ENCODE assay signal across 8 mouse cellular contexts in the genomic region with DNA sequence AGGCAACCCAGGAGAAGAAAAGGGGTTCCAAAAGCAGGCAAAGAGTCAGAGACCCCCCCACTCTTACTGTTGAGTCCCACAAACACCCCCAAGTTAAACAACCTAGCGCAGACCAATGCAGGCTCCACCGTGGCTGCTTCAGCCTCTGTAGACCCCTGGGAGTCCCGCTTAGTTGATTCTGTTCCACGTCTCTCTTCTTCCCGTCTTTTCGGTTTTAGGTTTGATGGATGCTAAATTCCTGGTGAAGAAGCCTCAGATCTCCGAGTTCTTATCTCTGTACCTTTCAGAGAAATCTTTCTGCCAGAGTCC. TPM values are rescaled to one million over a fixed set of nuclear protein-coding genes. Genes with fewer than 3 reads are reported as not detected.
DNase-seq lines count a peak whose midpoint lies in the region; ATAC-seq and TF ChIP-seq lines count a peak whose summit lies in the region.

No protein-coding gene starts in this region.

- ATAC-seq in embryonic facial prominence, embryonic 13.5 days (ENCODE audit: insufficient number of reproducible peaks, insufficient read depth, low FRiP score, low TSS enrichment, low read depth), result no peak
- no peak for ATAC-seq in intestine, postnatal 0 days
- 0 out of 2 replicates have a peak, but pooled peaks have one; percentile 6 for ATAC-seq in neural tube, embryonic 13.5 days (ENCODE audit: low read depth)

- intact Hi-C loops in left cerebral cortex, adult 2 months (cut with DNase I), result no loop called here
- intact Hi-C loops in left cerebral cortex, postnatal 10 days (cut with DNase I), result loop anchor here (5.0 kb wide), 1 partner anchor 50 kb away; no protein-coding TSS in a partner anchor

- no peak for TF ChIP-seq CTCF in left cerebral cortex, adult 2 months (IDR thresholded peaks at IDR 0.05)
- no peak for TF ChIP-seq CTCF in intestine, postnatal 0 days (IDR thresholded peaks at IDR 0.05; ENCODE audit: low read depth)

- H3K4me2 ChIP-seq in embryonic facial prominence, embryonic 13.5 days, result peak overlapping the region; percentile 71
- peak overlapping the region; percentile 68 for H3K4me2 ChIP-seq in intestine, postnatal 0 days (replicated peaks; ENCODE audit: low read depth)
- peak overlapping the region; percentile 55 for H3K4me2 ChIP-seq in neural tube, embryonic 13.5 days

- H3K36me3 ChIP-seq in embryonic facial prominence, embryonic 13.5 days, result no peaks in the 10 kb centered on the region
- H3K36me3 ChIP-seq in intestine, postnatal 0 days (ENCODE audit: control insufficient read depth, insufficient read depth), result no peaks in the 10 kb centered on the region
- no peaks in the 10 kb centered on the region for H3K36me3 ChIP-seq in neural tube, embryonic 13.5 days

- H3K9me3 ChIP-seq in embryonic facial prominence, embryonic 13.5 days, result no peaks in the 10 kb centered on the region
- H3K9me3 ChIP-seq in intestine, postnatal 0 days (ENCODE audit: control insufficient read depth), result no peaks in the 10 kb centered on the region
- no peaks in the 10 kb centered on the region for H3K9me3 ChIP-seq in neural tube, embryonic 13.5 days

- no peak for DNase-seq in left cerebral cortex, adult 2 months (ENCODE audit: extremely low spot score in 1 of 2, low spot score in 2 of 2)
- DNase-seq in left cerebral cortex, postnatal 10 days (ENCODE audit: extremely low spot score in 1 of 2, low spot score in 2 of 2), result no peak
- DNase-seq in spleen, postnatal 4 days (ENCODE audit: low spot score in 2 of 2), result no peak
- no peak for DNase-seq in cerebellum, adult 8-10 months
- DNase-seq in T-cell, adult 2 months (ENCODE audit: low spot score), result no peak

- peak overlapping the region; percentile 39 for H3K4me3 ChIP-seq in left cerebral cortex, adult 2 months
- H3K4me3 ChIP-seq in embryonic facial prominence, embryonic 13.5 days, result peak overlapping the region; percentile 42
- H3K4me3 ChIP-seq in intestine, postnatal 0 days (ENCODE audit: low read depth, low read length), result peak overlapping the region; percentile 27
- peak overlapping the region; percentile 27 for H3K4me3 ChIP-seq in neural tube, embryonic 13.5 days

- H3K4me1 ChIP-seq in embryonic facial prominence, embryonic 13.5 days, result peaks cover 8% of the 10 kb centered on the region
- 0 out of 2 replicates have a peak, but pooled peaks cover 4% of the 10 kb centered on the region for H3K4me1 ChIP-seq in intestine, postnatal 0 days (replicated peaks; ENCODE audit: control insufficient read depth, insufficient read depth, low read length)
- H3K4me1 ChIP-seq in neural tube, embryonic 13.5 days (replicated peaks), result peaks cover 28% of the 10 kb centered on the region

- H3K9ac ChIP-seq in embryonic facial prominence, embryonic 13.5 days, result peak overlapping the region; percentile 58
- H3K9ac ChIP-seq in intestine, postnatal 0 days (ENCODE audit: low read depth, low read length), result no peak overlapping the region
- H3K9ac ChIP-seq in neural tube, embryonic 13.5 days, result peak overlapping the region; percentile 47; the same call in 1 of the 2 replicates

- no peaks in the 10 kb centered on the region for H3K27me3 ChIP-seq in embryonic facial prominence, embryonic 13.5 days
- no peaks in the 10 kb centered on the region for H3K27me3 ChIP-seq in intestine, postnatal 0 days (replicated peaks; ENCODE audit: control insufficient read depth, insufficient read depth, low read length)
- H3K27me3 ChIP-seq in neural tube, embryonic 13.5 days, result no peaks in the 10 kb centered on the region

- no peak overlapping the region for H3K27ac ChIP-seq in left cerebral cortex, adult 2 months
- no peak overlapping the region for H3K27ac ChIP-seq in embryonic facial prominence, embryonic 13.5 days
- no peak overlapping the region for H3K27ac ChIP-seq in intestine, postnatal 0 days (ENCODE audit: low read depth, low read length)
- no peak overlapping the region; the same call in 1 of the 2 replicates for H3K27ac ChIP-seq in neural tube, embryonic 13.5 days (replicated peaks)

- WGBS in embryonic facial prominence, embryonic 13.5 days, result 5% methylated on average over 7 of the region's 7 CpGs
- WGBS in intestine, postnatal 0 days, result under 1% methylated on average over 7 of the region's 7 CpGs
- 7% methylated on average over 7 of the region's 7 CpGs for WGBS in neural tube, embryonic 13.5 days

RNA-seq across cellular contexts. Expression of a gene that starts 26.5 kb away (rescaled TPM):
- total RNA-seq in left cerebral cortex, adult 2 months (2021), result 10 to 100 TPM; 63.3 to 68.9 TPM
- total RNA-seq in left cerebral cortex, postnatal 10 days (2021), result 10 to 100 TPM; 69.4 to 71.9 TPM
- polyA plus RNA-seq in embryonic facial prominence, embryonic 13.5 days (2015; fragmentation: Nextera tagmentation; extraction: Ambion mirVana), result 1.3 TPM in 2 replicates
- polyA plus RNA-seq in intestine, postnatal 0 days (2015; fragmentation: Nextera tagmentation; extraction: Ambion mirVana), result 2.2 and 2.4 TPM in 2 replicates
- 8.1 and 9.4 TPM in 2 replicates for polyA plus RNA-seq in neural tube, embryonic 13.5 days (2015; fragmentation: Nextera tagmentation; extraction: Ambion mirVana)

RNA-seq across cellular contexts. Expression of a gene that starts 52.3 kb away (rescaled TPM):
- total RNA-seq in left cerebral cortex, adult 2 months (2021), result 100 to 1,000 TPM in 1 of 2 experiments, 10 to 100 TPM in 1; 99.3 to 109 TPM
- 100 to 1,000 TPM; 107 to 115 TPM for total RNA-seq in left cerebral cortex, postnatal 10 days (2021)
- polyA plus RNA-seq in embryonic facial prominence, embryonic 13.5 days (2015; fragmentation: Nextera tagmentation; extraction: Ambion mirVana), result 18.3 and 21.1 TPM in 2 replicates
- 11.0 and 12.4 TPM in 2 replicates for polyA plus RNA-seq in intestine, postnatal 0 days (2015; fragmentation: Nextera tagmentation; extraction: Ambion mirVana)
- 7.2 and 12.4 TPM in 2 replicates for polyA plus RNA-seq in neural tube, embryonic 13.5 days (2015; fragmentation: Nextera tagmentation; extraction: Ambion mirVana)
